Mouse (Mus musculus): ENCODE measurements at regions not wholly inside any gene's neighbourhood (a gene's known extent, or its start where the extent isn't known, plus 50 kb on each side); places are given as distances from the start of the nearest gene placed in this dataset.
"Not testable (repeated sequence)": the region's sequence is repeated elsewhere in the genome, so short reads cannot be mapped to it uniquely, and the experiment has no call there.

DNA sequence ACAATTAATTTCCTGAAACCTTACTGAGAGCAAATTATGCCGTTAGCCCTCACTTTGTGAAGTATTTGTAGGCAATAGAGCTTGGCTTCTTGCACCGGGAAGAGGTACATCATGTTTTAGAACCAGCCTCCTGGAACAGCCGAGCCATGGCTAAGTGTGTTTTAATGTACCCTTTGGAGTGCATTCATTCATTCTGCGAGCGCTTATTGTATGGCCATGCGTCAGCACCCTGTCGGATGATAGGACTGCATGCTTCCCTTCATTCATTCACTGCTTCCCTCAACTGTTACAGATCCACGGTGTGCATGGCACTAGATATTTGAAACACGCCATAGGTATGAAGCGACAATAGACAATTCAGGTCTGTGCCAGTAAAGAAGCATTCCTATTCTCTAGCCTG is 409.4 kb upstream of the Ercc4 start:
- DNase-seq, result no peak

GRCm38 (mm10) chr16:12703818-12704590 is 405.5 kb upstream of the Ercc4 start:
- no peak for DNase-seq

- DNase-seq, result no peak
Measured at GRCm38 (mm10) chr16:12706907-12707306, 402.6 kb upstream of the Ercc4 start.

GRCm38 (mm10) chr16:12721368-12721767 is 388.1 kb upstream of the Ercc4 start:
- DNase-seq, result not testable (repeated sequence)

DNA sequence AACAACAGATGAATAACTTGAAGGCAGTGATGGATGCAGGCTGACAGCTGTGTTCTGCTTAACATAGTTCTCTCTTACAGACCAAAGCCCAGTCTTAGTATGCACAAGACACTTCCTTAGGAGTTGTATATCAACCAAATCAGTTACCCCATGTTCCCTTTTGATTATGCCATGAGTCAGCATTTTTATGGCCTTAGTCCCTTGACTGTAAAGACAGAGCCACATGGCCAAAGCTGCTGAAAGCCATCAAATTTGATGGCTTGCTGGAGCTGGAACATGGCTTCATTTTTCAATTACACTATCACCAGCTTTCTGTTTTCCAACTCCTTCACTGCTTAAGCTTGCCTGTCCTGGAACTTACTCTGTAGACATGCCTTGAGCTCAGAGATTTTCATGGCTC is 383.4 kb upstream of the Ercc4 start:
- no peak for DNase-seq

- DNase-seq, result not testable (repeated sequence)
Measured at GRCm38 (mm10) chr16:12730167-12730730, 379.2 kb upstream of the Ercc4 start.

DNA sequence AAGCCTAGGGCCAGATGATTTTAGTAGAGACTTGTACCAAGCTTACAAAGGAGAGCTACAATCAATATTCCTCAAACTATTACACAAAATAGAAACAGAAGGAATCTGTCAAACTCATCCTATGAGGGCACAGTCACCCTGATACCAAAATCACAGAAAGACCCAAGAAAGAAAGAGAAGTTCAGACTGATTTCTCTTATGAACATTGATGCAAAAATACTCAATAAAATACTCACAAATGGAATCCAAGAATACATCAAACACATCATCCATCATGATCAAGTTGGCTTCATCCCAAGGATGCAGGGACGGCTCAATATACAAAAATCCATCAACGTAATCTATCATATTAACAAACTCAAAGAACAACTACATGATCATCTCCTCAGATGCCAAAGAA is 377.9 kb upstream of the Ercc4 start:
- DNase-seq, result no peak

GRCm38 (mm10) chr16:12742472-12742871 is 367.0 kb upstream of the Ercc4 start:
- no peak for DNase-seq

DNA sequence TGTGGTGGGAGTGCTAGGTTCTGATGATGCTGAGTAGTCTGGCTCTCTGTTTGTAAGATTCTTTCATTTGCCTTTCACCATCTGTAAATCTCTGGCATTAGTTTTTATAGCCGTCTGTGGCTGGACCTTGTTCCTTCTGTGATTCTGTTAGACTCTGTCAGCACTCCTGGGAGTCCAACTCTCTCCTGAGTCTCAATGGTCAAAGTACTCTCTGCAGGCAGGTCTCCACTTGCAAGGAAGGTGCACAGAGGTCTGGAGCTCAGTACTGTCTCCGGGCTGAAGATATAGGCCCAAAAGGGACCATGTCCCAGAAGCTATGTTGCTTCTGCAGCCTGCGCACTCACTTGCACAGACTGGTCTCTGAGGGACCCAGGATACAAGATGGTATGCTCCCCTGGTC is 356.3 kb upstream of the Ercc4 start:
- peak; percentile 12 to 47 for DNase-seq

GRCm38 (mm10) chr16:12754361-12754760 is 355.1 kb upstream of the Ercc4 start:
- no peak for DNase-seq

DNA sequence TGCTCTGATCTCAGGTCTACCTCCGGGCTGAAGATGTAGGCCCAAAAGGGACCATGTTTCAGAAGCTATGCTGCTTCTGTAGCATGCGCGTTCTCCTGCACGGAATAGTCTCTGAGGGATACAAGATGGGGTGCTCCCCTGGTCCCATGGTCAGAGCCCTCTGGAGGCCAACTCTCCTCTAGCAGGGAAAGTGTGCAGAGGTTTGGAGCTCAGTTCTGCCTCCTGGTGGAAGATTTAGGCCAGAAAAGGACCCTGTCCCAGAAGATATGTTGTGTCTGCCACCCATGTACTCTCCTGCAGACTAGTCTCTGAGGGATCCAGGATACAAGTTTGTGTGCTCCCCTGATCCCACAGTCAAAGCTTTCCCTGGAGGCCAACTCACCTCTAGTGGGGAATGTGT is 350.9 kb upstream of the Ercc4 start:
- DNase-seq, result no peak

- DNase-seq, result no peak
Measured at GRCm38 (mm10) chr16:12764166-12764565, 345.3 kb upstream of the Ercc4 start.

DNA sequence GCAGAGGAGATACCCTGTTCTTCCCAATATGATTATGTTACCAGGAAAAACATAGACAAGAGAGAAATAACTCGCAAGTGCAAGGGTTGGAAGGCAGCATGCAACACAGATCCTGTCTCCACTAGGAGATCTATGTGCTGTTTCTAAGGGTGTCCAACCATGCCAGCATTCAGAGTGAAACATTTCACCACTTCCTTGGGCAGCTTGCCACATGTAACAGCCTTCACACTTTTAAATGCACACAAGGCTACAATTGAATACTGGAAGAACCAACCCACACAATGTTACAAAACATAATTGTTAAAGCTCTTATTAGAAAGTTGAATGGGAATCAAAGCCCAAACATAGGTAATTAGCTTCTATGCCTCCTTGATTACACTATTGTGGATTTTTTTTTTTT is 344.9 kb upstream of the Ercc4 start:
- DNase-seq, result no peak

- no peak for DNase-seq
Measured at GRCm38 (mm10) chr16:12766846-12767245, 342.6 kb upstream of the Ercc4 start.

DNA sequence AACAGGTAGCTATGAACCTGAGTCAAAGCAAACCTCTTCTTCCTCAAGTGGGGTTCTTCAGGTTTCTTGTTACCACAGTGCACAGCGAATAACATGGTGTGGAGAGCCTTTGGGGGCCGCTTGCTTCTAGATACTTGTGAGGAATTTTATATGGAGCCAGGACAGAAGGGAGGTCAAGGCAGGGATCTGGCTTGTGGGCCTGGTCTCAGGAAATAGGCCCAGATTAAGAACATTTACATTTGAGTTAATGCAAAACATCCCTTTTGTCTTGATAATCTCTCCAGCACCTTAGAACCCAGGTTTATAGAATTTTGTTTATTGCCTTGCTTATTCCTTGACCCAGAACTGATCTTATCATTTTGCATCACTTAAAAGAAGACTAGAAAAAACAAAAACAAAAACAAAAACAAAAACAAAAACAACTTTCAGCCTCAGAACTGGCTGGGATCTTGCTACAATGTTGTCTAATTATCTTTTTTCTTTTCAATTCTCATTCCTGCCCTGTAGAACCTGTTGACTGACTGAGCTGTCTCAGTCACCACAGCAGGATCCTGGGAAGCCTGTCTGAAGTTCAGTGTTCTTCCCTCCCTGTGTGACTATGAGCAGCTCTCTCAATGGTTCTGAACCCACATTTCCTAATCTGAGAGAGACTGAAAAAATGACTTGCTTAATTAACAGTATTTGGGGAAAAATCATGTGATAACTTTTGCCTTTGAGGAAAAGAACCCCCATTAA is 341.2 kb upstream of the Ercc4 start:
- DNase-seq, result no peak

GRCm38 (mm10) chr16:12770482-12770881 is 339.0 kb upstream of the Ercc4 start:
- DNase-seq, result no peak

- no peak for DNase-seq
Measured at GRCm38 (mm10) chr16:12772535-12772934, 336.9 kb upstream of the Ercc4 start.

- DNase-seq, result no peak
Measured at GRCm38 (mm10) chr16:12775876-12776275, 333.6 kb upstream of the Ercc4 start.

DNA sequence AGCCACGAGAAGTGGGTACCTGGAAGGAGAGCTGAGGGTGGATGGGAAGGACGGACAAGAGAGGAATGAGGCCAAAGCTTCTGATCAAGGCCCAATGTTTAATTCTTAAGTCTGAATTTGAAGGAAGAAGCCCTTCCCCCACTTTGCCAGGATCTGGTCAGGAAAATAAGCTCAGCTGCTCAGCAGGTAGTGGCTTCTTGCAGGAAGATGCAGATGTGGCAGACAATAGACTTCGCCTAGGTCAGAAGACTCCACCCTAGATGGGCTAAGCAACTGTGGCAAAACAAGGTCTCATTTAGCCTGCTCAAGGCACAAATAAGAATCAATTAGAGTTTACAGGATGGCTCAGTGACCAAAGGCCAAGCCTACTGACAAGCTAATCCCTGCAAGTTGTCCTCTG is 330.4 kb upstream of the Ercc4 start:
- no peak for DNase-seq

GRCm38 (mm10) chr16:12780635-12781034 is 328.8 kb upstream of the Ercc4 start:
- DNase-seq, result no peak

GRCm38 (mm10) chr16:12785828-12786227 is 323.7 kb upstream of the Ercc4 start:
- DNase-seq, result no peak

GRCm38 (mm10) chr16:12798523-12798922 is 311.0 kb upstream of the Ercc4 start:
- no peak for DNase-seq

DNA sequence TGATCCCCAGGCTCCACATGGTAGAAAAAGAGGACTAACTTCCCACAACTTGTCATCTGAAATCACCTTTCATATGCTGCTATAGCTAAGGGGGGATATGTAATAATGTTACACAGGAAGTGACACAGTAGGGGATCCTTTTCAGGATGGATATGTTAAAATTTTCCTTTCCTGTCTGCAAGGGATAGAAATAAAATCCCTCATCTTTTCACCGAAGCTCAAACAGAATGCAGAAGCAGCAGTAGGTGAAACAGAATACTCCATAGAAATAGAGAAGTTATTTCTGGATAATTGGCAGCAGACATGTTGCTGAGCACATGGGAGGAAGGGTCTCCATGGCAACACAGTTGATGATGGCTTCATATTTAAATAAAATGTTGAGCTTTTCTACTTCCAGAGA is 309.3 kb upstream of the Ercc4 start:
- no peak for DNase-seq

DNA sequence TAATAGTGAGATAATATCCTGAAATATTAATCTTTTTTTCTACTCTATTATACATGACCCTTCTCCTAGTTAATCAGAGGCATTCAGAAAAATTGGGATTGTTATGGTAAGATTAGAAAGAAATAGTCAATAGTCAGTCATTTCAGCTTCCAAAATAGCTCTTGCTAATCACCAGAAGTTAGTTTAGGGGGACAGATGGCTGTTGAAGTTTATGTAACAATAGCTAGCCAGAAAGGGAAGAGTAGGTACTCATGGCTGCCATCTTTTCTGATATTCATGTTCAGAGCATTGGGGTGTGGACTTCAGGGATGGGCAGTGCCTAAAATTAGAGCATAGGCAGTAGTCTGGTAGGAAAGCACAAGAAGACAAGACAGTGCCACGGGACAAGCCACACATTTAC is 306.8 kb upstream of the Ercc4 start:
- no peak for DNase-seq
